Mouse (Mus musculus) gastrocnemius, adult 18-20 months (tissue): ENCODE measurements at regions not wholly inside any gene's neighbourhood (a gene's known extent, or its start where the extent isn't known, plus 50 kb on each side); places are given as distances from the start of the nearest gene placed in this dataset.
A peak's percentile ranks its signal among the peaks of the same experiment; 100 is the strongest.
"Not testable (repeated sequence)": the region's sequence is repeated elsewhere in the genome, so short reads cannot be mapped to it uniquely, and the experiment has no call there.

Experiments used
- DNase-seq: peaks from one replicate; pipeline ENCODE4 v3.0.0; 2021; ENCODE audit warnings: low spot score

GRCm38 (mm10) chr15:3909471-3909870 lies 69.9 kb downstream of the Fbxo4 start:
- DNase-seq: peak; percentile 54

- peak; percentile 15 for DNase-seq
Observed at GRCm38 (mm10) chr15:3908721-3909120, 70.7 kb downstream of the Fbxo4 start.

GRCm38 (mm10) chr15:3905548-3905947 lies 73.8 kb downstream of the Fbxo4 start:
- DNase-seq: no peak

DNA sequence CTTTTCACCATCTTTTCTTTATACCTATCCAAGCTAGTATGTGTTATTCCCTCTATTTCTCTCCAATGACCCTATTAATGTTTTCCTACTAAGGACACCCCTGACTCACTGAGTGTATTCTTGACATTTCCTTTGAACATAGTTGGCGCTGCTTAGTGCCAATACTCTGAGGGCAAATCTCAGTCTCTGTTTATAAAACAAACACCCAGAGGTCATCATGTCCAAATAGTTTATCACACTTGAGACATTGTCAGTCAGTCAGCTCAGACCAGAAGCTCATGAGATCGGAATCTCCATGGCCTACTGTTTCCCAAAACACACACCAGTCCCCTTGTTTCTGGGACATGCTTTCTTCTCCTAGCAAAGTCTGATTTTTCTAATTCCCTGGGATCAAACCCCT lies 100.9 kb downstream of the Fbxo4 start:
- DNase-seq: no peak

GRCm38 (mm10) chr15:3877506-3877905 lies 101.9 kb downstream of the Fbxo4 start:
- DNase-seq: no peak

DNA sequence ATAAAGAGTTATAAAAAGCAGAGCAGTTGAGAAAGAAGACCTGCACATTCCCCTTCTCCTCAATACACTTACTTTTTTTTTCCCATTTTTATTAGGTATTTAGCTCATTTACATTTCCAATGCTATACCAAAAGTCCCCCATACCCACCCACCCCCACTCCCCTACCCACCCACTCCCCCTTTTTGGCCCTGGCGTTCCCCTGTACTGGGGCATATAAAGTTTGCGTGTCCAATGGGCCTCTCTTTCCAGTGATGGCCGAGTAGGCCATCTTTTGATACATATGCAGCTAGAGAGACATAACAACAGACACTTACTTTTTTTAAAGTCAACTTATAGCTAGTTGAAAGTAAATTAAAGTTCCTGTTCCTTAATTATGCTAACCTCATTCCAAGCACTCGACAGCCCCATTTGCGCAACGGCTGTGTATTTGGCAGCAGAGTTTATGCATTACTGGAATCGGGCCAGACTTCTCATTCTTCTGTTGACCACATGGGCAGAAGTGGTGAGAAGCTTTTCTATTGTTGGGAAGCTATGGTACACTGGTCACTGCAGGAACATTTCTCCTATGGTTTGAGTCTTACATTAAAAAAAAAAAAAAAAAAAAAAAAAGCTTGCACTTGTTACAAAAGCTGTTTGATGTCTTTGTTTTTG lies 104.0 kb downstream of the Fbxo4 start:
- peak; percentile 4 for DNase-seq

DNA sequence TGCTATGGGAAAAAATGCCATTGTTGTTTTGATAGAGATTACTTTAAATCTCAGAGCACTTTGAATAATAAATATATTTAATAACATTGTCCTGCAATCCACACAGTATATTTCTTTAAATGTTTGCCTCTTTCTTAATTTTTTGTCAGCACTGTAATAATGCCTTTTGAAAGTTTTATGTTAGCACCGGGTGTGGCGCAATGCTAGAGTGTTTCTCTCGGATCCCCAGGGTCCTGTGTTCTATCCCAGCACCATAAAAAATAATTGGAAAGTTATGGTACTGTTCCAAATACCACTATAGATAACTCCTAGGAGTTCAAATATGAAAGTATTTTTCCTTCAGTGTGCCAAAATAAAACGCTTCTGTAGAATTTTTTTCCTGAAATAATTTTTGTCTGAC lies 147.6 kb downstream of the Fbxo4 start:
- no peak for DNase-seq

DNA sequence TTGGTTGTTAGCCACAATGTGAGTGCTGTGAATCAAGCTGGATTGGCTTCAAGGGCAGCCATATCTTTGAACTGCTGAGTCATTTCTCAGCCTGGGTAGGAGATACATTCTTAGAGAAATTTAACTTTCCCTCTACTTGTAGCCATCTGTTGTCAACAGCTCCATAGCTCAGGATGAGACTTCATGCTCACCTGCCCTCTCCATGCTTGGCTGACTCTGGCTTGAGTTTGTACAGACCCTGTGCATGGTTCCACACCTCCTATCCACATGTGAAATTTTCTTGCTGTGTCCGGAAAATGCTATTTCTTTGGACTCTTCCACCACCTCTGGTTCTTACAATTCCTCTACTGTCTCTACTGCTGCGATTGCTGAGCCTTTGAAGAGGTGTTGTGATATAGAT lies 173.9 kb downstream of the Fbxo4 start:
- no peak for DNase-seq

GRCm38 (mm10) chr15:3775865-3776264 lies 192.6 kb upstream of the Ghr start:
- no peak for DNase-seq

GRCm38 (mm10) chr15:3772228-3772789 lies 189.0 kb upstream of the Ghr start:
- DNase-seq: no peak

- DNase-seq: no peak
Observed at GRCm38 (mm10) chr15:3770312-3770711, 187.0 kb upstream of the Ghr start.

GRCm38 (mm10) chr15:3764726-3765125 lies 181.4 kb upstream of the Ghr start:
- DNase-seq: no peak

DNA sequence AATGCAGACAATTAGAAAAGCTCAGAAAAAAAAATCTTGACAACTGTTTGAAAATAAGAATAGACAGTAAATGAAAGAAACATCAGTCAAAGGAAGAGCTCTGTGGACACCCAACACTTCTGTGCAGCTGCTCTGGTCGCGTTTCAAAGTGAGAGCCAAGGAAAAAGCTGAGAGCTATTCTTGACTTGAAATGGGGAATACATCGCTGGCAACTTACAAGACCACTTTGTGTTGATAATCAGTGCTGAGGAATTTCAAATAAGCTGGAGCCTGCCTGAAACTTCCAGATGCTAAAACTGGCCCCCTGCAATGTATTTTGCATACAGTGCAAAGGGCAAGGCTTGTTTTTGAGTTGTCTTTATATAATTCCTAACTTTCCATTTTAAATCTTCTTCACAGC lies 177.1 kb upstream of the Ghr start:
- DNase-seq: no peak

DNA sequence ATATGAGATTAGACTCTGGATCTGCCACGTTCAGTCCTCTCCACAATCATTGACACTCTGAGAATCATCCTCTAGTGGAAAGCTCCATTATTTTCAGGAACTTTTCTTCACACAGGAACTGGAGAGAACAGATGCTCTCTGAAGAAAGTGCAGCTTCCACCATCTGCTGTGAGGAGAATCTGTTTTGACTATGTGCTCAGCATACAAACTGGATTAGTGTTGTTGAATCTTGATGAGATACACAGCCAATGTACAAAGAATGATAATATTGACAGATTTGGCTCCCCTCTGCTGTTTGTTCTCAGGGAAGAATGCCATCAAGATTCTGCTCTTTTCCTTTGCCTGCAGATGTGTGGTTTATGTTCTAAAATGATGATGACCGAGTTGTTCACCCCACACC lies 172.3 kb upstream of the Ghr start:
- no peak for DNase-seq

GRCm38 (mm10) chr15:3748072-3748471 lies 164.8 kb upstream of the Ghr start:
- not testable (repeated sequence) for DNase-seq

DNA sequence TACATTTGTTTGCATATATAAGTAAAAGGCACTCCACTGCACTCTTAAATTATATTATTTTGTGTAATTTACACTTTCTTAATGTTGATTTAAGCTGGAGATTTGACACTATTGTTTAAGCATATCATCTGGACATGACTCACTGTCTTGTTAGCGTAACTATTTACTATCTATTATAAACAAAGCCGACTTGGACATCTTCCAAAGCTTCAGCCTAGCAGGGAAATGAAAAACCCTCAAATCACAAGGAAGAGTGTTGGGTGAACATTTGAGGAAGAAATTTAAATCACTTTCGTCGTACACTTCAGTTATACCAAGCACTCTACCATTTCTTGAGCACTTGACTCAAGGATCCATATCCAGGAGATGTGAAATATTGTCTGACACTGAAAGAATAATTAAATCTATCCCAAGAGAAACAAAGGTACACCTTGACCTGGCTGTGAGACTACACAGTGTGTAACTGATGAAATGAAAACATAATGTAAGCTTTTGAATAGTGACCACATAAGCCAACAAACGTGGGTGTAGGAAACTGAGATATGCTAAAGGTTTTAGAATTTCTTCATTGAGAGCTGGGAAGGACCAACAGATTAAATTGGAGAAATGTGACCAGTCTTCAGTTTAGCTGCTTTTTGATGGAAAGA lies 160.0 kb upstream of the Ghr start:
- DNase-seq: no peak

- DNase-seq: no peak
Observed at GRCm38 (mm10) chr15:3742191-3742590, 158.9 kb upstream of the Ghr start.

DNA sequence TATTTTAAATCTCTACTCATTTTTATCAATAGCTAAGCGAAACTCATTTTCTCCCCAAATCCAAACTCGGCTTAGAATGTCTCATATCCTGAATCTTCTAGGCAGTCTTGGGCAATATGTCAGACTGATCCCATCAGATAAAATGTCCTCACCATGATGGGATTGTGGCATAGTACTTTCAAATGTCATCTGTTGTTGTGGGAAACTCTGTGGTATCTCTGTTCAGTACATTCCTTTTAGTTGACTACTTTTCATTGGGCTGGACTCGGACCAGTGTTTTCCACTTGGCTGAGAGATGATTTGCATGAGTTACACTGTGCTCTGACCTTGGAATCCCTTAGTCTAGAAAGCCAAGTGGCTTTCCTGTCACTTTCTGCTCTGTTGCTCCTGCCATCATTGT lies 141.9 kb upstream of the Ghr start:
- DNase-seq: peak; percentile 9

- no peak for DNase-seq
Observed at GRCm38 (mm10) chr15:3720668-3721340, 137.5 kb upstream of the Ghr start.

DNA sequence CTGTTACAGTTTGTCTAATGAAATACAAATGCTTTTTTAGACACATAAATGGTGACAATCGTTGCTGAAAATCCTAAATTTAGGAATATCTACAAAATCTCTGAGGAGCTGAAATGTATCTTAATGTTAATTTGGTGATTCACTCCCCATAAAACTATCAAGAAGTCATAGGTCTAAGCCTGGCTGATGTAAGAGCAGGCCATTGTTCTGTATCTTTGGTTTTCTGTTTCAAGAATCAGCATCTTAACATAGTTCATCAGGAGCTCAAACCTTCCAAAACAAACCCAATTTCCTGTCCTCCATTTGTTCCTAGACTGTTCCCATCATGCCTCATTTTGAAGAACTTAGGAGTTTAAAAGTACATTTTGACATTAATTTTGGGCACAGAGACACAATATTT lies 128.5 kb upstream of the Ghr start:
- no peak for DNase-seq

- peak; percentile 45 for DNase-seq
Observed at GRCm38 (mm10) chr15:3707089-3708078, 124.1 kb upstream of the Ghr start.
